Mouse (Mus musculus): ENCODE data around the gene Ints13.

Gene Ints13

DNA sequence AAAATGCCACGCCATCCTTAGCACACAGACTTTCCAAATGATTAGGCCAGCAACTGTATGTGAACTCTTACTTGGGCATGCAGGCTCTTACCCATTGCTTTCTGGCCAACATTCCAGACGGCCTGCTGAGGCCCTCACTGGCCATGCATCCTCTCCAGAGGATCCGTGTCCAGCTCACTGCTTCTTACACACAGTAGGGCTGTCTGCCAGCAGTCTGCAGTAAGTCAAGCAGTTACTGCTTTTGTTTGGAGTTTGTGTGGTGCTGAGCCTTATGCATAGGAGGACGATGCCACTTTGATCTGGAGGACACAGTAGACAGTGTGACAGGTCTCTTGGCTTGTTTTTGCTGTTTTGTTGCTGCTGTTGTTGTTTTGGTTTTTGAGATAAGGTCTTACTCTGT is 39.0 kb downstream of the Ints13 start:
- no peak for DNase-seq (ENCODE audit: low spot score in 2 of 2)

GRCm38 (mm10) chr6:146538071-146538470 is 39.6 kb downstream of the Ints13 start:
- DNase-seq (ENCODE audit: low spot score in 2 of 2) = no peak

GRCm38 (mm10) chr6:146537111-146537510 is 40.5 kb downstream of the Ints13 start:
- DNase-seq (ENCODE audit: low spot score in 2 of 2) = no peak

DNA sequence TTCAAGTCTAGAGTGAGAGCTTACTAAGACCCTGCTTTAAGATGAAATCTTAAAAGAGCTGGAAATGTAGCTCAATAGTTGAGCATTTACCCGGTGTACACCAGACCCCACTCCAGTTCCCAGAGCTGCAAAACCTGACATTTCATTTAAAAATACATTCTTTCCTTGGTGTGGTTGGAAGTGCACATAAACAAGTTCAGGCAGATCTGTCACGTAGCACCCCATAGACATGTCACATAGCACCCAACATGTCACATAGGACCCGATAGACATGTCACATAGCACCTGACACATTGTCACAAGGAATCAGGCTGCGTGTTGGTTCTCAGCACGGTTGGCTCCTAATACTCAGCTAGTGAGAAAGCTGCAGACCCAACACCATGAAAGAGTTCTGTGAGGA is 42.1 kb downstream of the Ints13 start:
- no peak for DNase-seq (ENCODE audit: low spot score in 2 of 2)

DNA sequence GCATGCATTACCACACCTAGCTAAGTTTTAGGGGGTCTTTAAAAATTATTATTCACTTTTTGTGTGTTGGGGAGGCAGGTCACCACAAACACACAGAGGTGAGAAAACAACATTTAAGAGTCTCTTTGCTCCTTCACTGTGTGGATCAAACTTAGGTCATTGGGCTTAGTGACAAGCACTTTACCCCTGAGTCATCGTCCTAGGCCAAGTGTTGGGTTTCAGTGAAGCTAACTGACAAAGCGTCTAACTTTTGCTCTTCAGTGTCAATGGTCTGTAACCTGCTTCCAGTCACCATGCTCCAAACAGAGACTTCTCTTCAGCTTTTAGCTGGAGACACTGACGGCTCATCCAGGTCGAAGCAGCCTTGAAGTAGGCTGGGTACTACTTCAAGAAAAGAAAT is 44.5 kb downstream of the Ints13 start:
- no peak for DNase-seq (ENCODE audit: low spot score in 2 of 2)

GRCm38 (mm10) chr6:146530769-146531168 is 46.9 kb downstream of the Ints13 start:
- DNase-seq (ENCODE audit: low spot score in 2 of 2) = no peak

- DNase-seq (ENCODE audit: low spot score in 2 of 2) = no peak
Measured at GRCm38 (mm10) chr6:146530363-146530762, 47.3 kb downstream of the Ints13 start.

GRCm38 (mm10) chr6:146527537-146527936 is 50.1 kb downstream of the Ints13 start:
- DNase-seq (ENCODE audit: low spot score in 2 of 2) = no peak

DNA sequence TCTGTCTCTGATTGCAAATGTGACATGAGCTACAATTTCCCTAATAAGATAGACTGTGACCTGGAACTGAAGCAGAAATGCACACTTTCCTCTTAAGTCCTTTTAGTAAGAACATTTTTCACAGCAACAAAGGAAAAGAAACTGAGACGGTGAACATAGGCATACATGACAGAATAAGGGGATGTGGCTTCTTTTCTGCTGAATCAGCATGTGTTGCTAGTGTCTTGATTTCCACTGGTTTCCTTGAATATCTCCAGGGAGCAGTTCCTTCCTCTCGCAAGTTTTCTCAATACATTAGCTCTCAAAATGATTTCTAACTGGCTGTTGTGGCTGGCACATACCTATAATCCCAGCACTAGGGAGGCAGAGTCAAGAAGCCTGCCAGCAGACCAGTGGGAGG is 52.1 kb downstream of the Ints13 start:
- DNase-seq (ENCODE audit: low spot score in 2 of 2) = no peak

GRCm38 (mm10) chr6:146521456-146522245 is 56.0 kb downstream of the Ints13 start:
- DNase-seq (ENCODE audit: low spot score in 2 of 2) = no peak

DNA sequence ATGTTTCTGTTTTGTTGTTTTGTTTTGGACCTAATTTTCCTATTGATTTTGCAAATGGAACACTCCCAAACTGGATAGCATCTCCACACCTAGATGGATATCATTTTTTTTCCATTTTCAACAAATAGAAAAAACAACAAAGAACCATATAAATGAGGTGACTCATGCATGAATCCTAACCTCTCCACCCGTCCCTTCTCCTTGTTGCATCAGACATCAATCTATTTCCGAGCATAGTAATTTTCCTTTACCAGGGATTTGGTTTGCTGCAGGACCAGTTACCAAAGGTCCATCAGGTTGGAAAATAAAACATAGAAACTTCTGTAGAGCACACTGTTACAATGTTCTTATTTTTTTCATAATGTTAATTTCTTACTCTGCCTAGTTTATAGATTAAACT is 58.6 kb downstream of the Ints13 start:
- DNase-seq (ENCODE audit: low spot score in 2 of 2) = no peak

DNA sequence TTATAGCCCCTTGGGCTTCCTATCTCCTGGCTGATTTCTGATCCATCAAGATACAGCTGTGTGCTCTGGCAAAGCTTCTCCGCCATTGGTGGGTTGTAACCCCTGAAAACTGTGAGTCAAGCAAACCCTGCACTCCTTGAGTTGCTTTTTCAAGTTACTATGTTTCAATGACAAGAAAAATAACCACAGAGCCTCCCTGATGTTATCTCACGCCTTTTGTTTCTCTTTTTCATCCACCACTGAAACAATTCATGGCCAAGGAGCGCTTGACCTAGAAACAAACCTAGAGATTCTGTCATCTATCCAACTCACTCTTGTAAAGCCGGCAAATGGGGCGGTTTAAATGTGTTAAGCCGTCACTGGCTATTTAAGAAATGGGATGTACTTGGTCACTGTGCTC is 61.7 kb downstream of the Ints13 start:
- no peak for DNase-seq (ENCODE audit: low spot score in 2 of 2)

DNA sequence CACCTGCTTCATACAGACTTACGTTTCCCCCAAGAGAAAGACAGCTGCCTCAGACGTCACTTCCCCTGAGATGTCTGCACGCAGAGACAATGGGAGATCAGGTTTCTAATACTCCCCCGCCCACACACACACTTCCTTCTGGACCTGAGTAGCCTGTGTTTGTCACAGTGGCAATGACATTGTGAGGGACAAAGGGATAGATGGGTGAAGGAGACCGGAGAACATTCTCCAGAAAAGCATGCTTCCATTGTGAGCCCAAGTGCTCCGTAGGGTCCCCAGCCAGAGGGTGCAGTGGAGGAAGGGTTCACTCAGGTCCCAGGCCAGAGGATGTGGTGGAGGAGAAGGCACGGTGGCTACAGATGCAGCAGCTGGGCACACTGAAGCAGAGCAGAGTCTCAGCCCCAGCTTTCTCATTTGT is 63.1 kb downstream of the Ints13 start:
- no peak for DNase-seq (ENCODE audit: low spot score in 2 of 2)

GRCm38 (mm10) chr6:146513899-146514298 is 63.7 kb downstream of the Ints13 start:
- no peak for DNase-seq (ENCODE audit: low spot score in 2 of 2)

DNA sequence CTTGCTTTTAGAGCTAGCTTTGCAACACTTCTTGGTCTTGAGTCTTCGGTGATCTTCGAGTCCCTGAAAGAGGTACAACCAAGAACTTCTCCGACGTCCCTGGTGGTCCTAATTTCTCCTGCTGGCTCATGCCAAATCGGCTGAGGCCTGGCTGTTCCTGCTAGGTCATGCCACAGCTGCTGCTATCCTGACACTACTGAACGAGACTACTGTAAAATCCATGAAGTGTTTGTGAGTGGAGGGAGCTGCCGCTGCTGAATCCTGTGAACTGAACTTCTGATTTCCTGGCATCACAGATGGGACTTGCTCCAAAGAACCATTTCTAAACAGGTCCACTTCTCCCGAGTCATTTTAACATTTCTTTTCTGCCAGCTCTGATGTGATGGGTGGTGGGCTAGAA is 64.3 kb downstream of the Ints13 start:
- DNase-seq (ENCODE audit: low spot score in 2 of 2) = no peak

GRCm38 (mm10) chr6:146511511-146511910 is 66.1 kb downstream of the Ints13 start:
- no peak for DNase-seq (ENCODE audit: low spot score in 2 of 2)

- DNase-seq (ENCODE audit: low spot score in 2 of 2) = no peak
Measured at GRCm38 (mm10) chr6:146509891-146510290, 67.7 kb downstream of the Ints13 start.

- DNase-seq (ENCODE audit: low spot score in 2 of 2) = no peak
Measured at GRCm38 (mm10) chr6:146504459-146504858, 73.2 kb downstream of the Ints13 start.

DNA sequence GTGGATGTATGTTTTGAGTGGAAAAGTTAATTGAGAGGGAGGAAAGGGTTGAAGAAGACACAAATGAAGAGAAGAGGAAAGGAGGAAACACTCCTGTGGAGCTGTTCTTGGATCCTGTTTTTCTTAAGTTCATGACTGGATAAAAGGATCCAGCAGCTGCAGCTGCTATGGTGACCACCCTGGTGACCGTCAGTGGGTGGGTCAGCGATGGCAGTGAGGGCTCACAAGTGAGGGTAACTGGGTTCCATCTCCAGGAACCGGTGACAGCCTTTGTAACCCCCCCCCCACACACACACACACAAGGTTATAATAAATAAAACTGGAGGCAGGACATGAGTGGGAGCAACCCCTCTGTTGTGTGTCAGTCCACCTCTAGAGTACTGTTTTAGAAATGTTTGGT is 74.8 kb downstream of the Ints13 start:
- DNase-seq (ENCODE audit: low spot score in 2 of 2) = no peak

- peak; percentile 36 to 49 for DNase-seq (ENCODE audit: low spot score in 2 of 2)
Measured at GRCm38 (mm10) chr6:146501866-146502804, 75.5 kb downstream of the Ints13 start, which contains the start of gene Itpr2. Itpr2 (minus strand) TSS chr6:146502223.

DNA sequence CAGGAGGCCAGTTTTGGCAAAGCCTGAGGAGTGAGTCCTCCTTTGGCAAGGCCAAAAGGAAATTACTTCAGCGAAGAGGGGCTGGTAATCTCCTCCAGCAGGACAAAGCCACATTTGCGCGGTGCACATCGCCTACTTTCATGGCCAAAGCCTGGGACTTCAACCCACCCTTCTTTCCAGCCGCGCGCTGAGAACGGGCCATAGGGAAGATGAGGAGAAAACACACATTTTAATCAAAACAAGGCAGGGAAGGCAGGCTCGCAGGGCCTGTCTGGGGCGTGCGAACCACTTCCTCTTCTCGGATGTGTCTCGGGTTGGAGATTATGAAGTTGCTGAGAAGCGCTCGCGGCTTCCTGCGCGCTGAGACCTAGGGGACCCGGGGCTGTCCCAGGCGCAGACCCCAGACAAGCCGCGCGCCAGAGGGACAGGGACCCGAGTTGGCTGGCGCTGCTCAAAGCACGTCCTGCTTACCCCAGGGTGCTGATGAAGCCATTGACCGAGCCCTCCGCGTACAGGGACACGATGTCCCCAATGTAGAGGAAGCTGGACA is 76.2 kb downstream of the Ints13 start:
- peak in 1 of 2 experiments; percentile 2 for DNase-seq (ENCODE audit: low spot score in 2 of 2)

- no peak for DNase-seq (ENCODE audit: low spot score in 2 of 2)
Measured at GRCm38 (mm10) chr6:146500771-146501170, 76.9 kb downstream of the Ints13 start.
